Mouse (Mus musculus) left cerebral cortex, postnatal 25 days (tissue): Measurements from ENCODE around the gene Tmem35b. TPM values are rescaled to one million over a fixed set of nuclear protein-coding genes. Genes with fewer than 3 reads are reported as not detected.
A peak's percentile ranks its signal among the peaks of the same experiment; 100 is the strongest.
"Not testable (repeated sequence)": the region's sequence is repeated elsewhere in the genome, so short reads cannot be mapped to it uniquely, and the experiment has no call there.

Experiments used
- DNase-seq, 2 experiments: peaks; one replicate each; pipeline ENCODE4 v3.0.0; 2022; ENCODE audit warnings: low spot score in 2 of 2, mixed read lengths in 1 of 2
- intact Hi-C: fragments of 180-260 bp; cut with DNase I; formaldehyde crosslinking; loops from one replicate; pipeline ENCODE4 v1.15.1; 2025
- total RNA-seq, 2 experiments: library from RNA; stranded (reverse); gene quantifications; 2 replicates each; pipeline ENCODE4 v1.2.3; 2021

Tmem35b gene
- 1 to 10 TPM; 2.5 to 3.4 TPM for total RNA-seq

DNA sequence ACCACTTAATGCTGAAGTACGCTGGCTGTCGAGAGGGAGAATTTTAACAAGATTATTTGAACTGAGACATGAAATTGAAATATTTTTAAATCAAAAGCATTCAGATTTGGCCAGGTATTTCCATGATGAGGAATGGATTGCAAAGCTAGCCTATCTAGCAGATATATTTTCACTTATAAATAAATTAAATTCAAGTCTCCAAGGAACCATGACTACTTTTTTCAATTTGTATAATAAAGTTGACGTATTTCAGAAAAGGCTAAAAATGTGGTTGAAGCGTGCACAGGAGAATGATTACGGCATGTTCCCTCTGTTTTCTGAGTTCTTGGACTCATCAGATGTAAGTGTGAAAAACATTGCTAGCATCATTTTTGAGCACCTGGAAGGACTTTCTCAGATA is at the start of gene Tmem35b:
Tmem35b (plus strand) TSS at position 301 of the 400 bp plus-strand sequence.
- DNase-seq, result no peak
- intact Hi-C loops, result no loop called here

DNA sequence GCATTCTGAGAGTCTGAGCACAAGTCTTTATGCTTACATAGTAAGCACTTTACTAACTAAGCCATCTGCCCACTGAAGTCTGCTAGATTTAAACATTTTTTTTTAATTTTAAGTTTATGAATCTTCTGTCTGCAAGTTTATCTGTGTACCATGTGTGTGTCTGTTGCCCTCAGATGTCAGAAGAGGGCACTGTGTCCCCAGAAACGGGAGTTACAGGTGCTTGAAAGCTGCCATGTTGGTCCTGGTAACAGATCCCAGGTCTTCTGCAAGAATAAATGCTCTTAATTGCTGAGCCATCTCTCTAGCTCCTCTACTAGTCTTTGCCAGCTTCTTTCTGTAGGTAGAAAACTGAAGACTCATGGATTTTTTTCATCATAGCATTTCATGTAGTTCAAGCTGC is 48.6 kb upstream of the Tmem35b start:
- intact Hi-C loops, result loop anchor here (5.0 kb wide), 1 partner anchor 172 kb away; no protein-coding TSS in a partner anchor
- no peak for DNase-seq

DNA sequence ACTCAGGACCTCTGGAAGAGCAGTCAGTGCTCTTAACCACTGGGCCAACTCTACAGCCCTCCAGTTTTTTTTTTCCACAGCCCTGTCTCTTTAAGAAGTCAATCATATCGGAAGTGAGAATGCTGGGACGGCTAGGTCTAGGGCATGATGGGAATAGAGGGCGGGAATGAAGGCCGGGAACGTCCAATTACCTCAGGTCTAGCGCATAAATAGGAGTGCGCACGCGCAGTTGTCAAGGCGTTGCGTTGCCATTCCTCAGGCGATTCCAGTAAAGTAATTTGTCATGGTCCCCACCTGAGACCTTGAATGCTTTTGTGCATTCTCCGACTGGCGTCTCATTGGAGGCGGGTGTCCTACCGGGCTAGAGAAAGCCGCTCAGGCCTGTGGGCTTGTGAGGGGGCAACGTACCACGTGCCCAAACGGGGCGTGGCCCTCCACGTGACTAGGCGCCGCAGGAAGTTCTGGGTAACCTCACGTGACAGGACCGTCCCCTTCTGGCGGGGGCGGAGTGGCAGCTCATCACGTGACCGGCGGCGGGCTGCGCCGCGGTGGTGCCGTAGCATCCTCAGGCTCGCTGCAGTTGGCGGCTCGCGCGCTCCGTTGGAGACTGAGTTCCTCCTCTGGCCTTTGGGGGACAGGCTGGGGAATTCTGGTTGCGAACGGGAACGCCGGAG is 46.5 kb upstream of the Tmem35b start, which contains the start of gene Zmym6:
Zmym6 (plus strand) TSS at position 509 of the 674 bp plus-strand sequence.
- intact Hi-C loops, result loop anchor here (2.0 to 5.0 kb wide), 2 partner anchors 92 to 170 kb away; partner anchors contain the start of gene Dlgap3
- DNase-seq, result peak; percentile 97 to 98

DNA sequence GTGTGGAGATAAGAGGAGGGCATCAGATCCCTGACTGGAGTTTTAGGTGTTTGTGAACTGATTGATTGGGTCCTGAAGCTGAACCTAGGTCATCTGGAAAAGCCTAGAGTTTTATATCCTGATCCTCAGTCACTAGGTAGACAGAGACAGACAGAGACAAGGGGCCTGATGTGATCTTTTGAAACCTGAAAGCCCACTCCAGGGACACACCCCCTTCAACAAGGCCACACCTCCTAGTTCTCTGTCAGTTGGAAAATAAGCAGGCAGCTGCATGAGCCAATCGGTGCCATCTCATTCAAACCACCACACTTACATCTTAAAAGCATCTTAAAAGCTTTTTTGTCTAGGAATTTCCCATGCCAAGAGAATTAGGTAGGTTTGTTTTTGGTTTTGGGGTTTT is 42.7 kb upstream of the Tmem35b start:
- no peak for DNase-seq
- intact Hi-C loops, result no loop called here

DNA sequence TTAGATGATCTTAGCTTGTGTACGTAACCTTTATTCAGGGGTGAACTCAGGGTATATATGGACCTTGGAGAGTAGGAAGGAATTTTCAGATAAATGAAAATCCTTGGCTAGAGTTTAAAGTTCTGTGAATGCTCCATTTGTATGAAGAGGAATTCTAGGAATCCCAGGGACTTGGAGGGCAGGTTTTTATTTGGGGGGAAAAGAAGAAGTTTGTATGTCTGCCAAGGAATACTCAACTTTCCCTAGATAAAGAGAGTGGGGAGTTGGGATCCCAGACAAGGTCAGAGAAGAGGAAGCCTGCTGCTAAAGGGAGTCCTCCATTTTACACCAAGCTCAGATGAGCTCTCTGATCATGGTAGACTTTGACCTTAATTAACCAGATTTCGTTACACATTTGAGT is 40.4 kb upstream of the Tmem35b start:
- DNase-seq, result no peak
- intact Hi-C loops, result no loop called here

DNA sequence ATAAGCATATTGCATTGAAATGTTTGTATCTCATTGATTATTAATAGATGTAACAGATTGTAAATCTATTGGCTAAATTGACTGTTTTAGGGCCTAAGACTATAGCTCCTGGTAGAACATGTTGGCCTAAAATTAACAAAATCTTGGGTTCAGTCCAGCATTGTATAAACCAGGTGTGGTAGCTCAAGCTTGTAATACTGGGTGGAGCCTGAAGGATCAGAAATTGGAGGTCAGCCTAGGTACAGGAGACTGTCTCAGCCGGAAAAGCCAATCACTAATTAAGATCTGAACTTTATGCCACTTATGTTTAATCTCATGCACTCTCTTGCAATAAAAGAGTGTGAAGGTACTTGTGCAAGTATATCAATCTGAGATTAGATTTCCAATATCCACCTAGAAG is 37.7 kb upstream of the Tmem35b start:
- intact Hi-C loops, result no loop called here
- DNase-seq, result no peak

DNA sequence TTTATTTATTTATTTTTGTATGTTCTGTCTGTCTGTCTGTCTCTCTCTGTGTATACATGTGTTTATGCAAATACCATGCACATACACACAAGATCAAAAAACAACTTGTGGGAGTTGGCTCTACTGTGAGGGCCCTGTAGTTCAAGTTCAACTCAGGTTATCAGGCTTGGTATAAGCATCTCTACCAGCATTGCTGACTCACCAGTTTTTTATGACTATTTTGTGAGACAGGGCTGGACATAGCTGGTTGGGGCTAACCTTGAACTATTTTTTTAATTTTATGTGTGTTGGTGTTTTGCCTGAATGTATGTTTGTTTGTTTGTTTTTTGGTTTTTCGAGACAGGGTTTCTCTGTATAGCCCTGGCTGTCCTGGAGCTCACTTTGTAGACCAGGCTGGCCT is 32.3 kb upstream of the Tmem35b start:
- intact Hi-C loops, result no loop called here
- no peak for DNase-seq

DNA sequence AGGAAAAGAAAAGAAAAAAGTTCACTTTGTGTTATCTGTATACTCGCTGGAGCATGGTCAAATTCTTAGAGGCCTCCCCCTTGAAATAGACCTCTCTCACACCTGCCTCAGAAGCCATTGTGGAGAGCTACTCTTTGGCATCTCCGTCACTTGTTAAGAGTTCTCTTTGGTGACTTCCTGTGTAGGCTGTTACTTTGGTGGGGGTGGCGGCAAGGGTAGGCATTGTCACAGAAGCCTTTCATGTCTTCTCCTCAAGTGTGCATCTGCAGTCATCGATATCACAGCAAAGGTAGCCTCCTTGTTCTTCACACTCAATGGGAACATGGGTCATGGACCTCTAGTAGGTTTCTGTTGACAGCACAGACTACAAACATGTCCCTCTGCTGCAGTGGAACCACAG is 28.4 kb upstream of the Tmem35b start:
- DNase-seq, result no peak
- intact Hi-C loops, result no loop called here

DNA sequence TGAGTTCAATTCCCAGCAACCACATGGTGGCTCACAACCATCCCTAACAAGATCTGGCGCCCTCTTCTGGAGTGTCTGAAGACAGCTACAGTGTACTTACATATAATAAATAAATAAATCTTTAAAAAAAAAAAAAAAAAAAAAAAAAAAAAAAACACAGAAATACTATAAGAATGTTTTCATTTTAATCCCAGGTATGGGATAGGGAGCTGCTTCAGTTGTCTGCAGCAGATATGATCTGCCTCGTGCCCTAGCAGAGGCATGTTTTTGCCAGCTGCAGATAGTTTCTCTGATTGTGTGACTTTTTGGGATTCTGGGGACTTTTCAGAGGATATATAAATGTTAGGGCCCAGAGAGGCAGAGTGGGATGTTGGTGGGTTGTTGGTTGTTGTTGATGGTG is 23.9 kb upstream of the Tmem35b start:
- DNase-seq, intact Hi-C loops: not testable (repeated sequence)

DNA sequence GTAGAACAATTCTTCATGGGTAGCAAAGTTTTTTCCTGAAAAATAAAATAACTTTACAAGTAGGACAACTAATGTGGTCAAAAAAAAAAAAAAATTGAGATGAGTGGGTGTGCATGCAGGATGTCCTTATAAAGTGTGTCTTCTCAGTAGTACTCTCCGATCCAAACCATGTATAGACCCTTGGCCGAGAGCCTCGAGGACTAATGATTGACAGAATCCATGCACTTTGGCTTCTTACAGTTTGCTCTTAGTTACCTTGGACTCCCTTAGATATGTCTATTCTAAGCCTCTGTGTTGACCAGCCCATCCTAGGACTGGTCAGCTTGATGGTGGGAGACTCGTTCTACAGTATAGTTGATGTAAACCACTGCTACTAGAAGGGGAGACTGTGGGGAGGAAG is 15.9 kb upstream of the Tmem35b start:
- intact Hi-C loops, result no loop called here
- no peak for DNase-seq

DNA sequence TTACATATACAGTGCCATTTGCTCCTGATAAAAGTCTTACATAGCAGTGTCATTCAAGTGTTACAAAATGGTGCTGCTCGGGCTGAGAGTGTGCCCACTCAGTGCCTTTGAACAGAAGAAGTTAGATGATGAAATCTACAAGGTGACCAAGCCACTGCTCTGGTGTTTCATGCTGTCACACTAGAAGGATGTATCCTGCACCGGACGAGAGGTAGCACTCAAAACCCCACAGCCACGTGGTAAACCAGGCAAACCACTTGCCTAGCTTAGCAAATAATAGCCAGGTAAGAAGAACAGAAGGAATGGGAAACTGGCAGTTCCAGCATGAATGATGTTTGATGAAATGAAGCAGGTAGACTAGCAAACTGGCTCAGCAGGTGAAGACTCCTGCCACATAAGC is 12.9 kb upstream of the Tmem35b start:
- intact Hi-C loops, result no loop called here
- no peak for DNase-seq

DNA sequence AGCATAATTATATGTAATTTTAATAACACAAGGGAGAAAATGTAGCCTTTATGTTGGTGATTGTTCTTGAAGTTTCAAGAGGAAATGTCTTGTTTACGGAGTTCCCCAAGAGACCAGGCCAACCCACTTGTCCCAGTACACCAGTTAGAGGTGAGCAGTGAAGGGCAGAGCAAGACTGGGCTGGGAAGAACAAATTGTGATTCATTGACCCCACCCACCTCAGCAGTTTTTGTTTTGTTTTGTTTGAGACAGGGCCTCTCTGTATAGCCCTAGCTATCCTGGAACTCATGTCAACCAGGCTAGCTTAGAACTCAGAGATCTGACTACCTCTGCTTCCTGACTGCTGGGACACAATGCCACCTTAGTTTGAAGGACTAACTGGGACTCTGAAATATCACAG is 840 bp downstream of the Tmem35b start:
- DNase-seq, result no peak
- intact Hi-C loops, result no loop called here

DNA sequence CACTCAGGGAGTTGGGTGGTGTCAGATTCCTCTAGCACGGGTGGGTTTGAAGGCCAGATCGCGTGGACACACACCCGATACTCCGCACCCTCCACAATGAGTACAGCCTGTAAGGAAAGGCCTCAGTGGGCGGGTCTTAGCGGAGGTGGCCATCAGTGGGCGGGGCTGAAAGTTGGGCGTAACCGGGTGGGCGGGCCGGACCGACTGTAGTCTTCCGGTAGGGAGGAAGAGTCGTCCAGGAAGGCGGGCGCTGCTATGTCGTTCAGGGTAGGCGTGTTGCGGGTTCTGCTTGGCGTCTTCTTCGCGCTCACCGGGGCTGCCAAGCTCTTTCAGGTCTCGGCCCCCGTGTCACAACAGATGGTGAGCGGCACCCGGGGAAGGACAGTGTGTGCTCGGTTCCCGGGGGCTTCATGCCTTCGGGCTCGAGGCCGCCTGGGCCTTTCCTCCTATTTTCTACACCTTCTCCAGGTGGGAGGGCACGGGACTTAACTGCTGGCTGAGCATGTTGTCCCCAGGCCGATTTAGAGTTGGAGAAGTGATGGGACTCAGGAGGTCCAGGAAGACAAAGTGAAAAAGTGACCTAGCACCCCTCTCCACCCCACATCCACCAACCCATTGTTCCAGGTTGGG is 2.5 kb downstream of the Tmem35b start:
- intact Hi-C loops, result no loop called here

DNA sequence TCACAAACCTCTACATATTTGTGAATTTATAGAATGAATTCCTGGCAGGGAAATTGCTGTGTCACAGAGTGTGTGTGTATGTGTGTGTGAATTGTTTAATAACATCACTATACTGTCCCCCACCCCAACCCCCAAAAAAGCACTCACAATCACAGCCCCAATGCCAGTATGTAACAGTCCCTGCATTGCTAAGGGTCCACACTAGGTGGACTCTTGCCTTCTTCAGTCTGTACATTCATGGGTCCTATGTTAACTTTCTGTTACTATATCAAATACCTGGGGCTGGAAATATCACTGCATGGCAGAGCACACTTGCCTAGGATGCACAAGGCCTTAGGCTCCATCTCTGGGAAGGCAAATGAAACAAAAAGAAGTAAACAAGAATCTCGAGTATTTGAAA is 11.2 kb downstream of the Tmem35b start:
- no peak for DNase-seq
- intact Hi-C loops, result no loop called here

More for the DNA sequence above, 2.5 kb downstream of the Tmem35b start:
- DNase-seq, result peak; percentile 28 to 49

DNA sequence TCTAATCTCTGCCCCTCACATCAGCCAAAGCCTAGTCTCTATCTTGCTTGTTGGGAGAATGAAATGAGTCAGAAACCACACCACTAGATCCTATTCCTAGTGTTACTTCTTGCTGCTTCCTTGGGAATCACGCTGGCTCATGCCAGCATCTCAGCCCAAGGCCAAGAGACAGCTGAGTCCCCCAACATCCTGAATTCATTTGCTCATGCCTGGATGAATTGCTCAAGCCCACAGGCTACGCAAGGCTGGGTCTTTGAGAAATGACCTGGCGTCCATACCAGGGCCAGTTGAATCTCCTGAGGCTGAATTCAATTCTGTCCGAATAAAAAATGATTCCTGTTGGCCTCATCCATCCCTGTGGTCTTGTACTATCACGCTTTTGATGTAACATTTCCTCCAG is 14.1 kb downstream of the Tmem35b start:
- intact Hi-C loops, result no loop called here
- no peak for DNase-seq

DNA sequence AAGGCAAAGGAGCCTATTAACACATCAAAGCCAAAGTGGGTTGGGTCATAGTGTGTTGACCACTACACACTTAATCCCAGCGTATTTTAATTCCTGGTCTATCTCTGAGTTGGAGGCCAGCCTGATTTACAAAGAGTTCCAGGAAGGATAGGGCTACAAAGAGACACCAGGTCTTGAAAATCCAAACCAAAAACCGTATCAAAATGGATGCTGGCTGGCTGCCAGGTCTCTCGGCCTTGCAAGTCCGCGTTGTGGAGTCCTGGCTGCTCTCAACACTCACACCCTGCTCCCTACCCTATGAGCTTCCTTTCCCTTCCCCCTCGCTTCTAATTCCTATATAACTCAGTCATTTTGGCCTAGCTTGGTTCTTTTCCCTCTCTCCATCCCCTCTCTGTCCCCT is 15.0 kb downstream of the Tmem35b start:
- no peak for DNase-seq
- intact Hi-C loops, result no loop called here

DNA sequence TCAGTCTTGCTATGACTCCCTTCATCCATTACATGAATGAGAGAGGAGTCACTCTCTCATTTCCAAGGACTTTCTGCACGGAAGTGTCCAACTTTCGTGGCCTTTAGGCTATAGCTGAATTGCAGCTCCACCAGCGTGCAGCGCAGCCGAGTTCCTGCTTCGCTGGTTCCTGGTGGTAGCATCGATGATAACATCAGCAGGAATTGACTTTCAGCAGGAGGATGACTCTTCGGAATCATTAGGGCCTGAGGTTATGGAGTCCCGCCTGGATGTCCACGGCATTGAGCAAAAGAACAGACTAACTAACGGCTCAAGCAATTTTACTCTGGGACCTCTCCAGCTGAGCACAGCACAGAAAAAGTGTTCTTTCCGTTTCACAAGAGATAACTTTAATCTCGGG is 26.5 kb downstream of the Tmem35b start:
- no peak for DNase-seq
- intact Hi-C loops, result no loop called here

DNA sequence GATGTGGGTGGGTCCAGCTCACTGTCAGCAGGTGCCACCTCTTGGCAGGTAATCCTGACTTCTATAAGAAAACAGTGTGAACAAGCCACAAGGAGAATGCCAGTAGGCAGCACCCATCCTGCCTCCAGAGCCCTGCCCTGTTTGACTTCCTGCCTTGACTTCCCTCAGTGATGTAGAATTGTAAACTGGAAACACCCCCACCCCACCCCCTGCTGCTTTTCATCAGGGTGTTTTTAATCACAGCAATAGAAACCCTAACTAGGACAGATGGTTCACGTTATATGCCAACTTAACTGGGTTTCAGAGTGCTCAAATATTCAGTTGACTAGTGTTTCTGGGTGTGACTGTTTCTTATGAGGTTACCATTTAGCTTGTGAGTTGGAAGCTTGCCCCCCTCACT is 29.9 kb downstream of the Tmem35b start:
- no peak for DNase-seq
- intact Hi-C loops, result no loop called here

DNA sequence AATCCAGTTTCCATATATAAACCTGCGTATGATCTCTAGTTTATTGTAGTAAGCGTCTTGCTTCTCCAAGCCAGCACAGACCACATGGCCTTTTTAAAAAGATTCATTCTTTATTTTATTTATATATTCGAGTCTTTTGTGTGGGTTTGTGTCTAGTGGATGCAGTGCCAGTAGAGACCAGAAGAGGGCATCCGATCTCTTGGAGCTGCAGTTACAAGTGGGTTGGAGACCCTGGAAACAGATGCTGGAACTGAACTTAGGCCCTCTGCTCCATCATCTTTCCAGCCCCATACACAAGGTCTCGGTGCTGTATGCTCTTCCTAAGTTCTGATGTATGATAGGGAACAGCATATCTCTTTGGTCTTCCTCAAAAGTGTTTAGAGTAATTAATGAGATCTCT is 32.3 kb downstream of the Tmem35b start:
- intact Hi-C loops, result no loop called here
- DNase-seq, result no peak

DNA sequence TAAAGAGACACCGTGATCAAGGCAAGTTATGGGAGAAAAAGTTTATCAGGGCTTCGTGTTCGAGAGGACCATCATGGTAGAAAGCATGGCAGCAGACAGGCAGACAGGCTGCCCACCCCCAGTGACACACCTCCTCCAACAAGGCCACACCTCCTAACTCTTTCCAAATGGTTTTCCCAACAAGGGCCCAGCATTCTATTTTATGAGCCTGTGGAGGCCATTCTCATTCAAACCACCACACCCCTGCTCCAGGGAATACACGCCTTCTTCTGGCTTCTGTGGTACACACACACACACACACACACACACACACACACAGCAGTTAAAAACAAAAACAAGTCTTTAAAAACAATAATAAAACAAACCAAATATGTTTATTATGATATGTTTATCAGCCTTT is 34.3 kb downstream of the Tmem35b start:
- intact Hi-C loops, result no loop called here
- DNase-seq, result no peak

DNA sequence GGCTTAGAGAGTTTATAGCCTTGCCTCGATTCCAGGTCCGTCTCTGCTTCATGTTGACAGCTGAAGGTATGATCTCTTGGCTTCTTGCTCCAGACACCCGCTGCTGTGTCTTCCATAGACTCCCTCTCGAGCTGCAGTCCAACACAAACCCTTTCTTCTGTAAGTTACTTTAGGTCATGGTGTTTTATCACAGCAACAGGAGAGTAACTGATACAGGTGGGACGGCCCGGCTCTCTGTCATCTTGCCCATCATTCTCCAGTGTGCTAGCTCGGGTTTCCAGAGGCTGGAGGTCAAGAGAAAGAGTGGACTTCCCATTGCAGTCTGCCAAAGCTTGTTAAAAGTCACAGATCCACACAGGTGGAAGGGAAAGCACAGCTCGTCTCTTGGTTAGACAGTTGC is 40.4 kb downstream of the Tmem35b start:
- intact Hi-C loops, result loop anchor here (10.0 kb wide), 1 partner anchor 151 kb away; the partner anchor contains the start of gene Gja4
- DNase-seq, result no peak
